In the genomic region with DNA sequence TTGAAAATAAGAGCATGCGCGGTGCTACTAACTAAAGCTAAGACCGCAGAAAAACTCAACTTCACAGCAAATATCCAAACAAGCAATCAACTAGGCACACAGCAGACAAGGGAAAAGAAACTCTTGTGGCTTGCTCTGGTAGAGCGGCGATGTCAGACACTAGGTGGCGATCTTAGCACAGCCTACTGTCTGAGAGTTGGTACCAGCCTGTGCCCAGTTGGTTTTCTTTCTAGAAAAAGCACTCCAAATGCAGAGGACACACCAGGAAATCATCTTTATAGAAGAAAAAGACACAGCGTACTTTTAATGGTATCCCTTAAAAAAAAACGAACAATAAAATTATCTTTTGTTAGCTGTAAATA, we compare ENCODE assay signal across 8 mouse cellular contexts.
A peak's percentile ranks its signal among the peaks of the same experiment; 100 is the strongest.
DNase-seq lines count a peak whose midpoint lies in the region; ATAC-seq lines count a peak whose summit lies in the region.

No protein-coding gene starts in this region.

- no peaks in the 10 kb centered on the region for H3K27me3 ChIP-seq in forebrain, embryonic 11.5 days (ENCODE audit: control insufficient read depth, insufficient read depth, low read length)
- H3K27me3 ChIP-seq in hindbrain, embryonic 16.5 days (replicated peaks; ENCODE audit: control insufficient read depth, insufficient read depth, low read length) = no peaks in the 10 kb centered on the region
- H3K27me3 ChIP-seq in limb, embryonic 11.5 days (ENCODE audit: control insufficient read depth, insufficient read depth, low read length) = no peaks in the 10 kb centered on the region

- H3K4me3 ChIP-seq in forebrain, embryonic 11.5 days (ENCODE audit: low read depth, low read length) = no peak overlapping the region
- H3K4me3 ChIP-seq in hindbrain, embryonic 16.5 days (ENCODE audit: low read length) = no peak overlapping the region
- no peak overlapping the region for H3K4me3 ChIP-seq in limb, embryonic 11.5 days (ENCODE audit: low read depth, low read length)

- H3K9me3 ChIP-seq in forebrain, embryonic 11.5 days (ENCODE audit: control insufficient read depth, low read length) = no peaks in the 10 kb centered on the region
- H3K9me3 ChIP-seq in hindbrain, embryonic 16.5 days (ENCODE audit: control insufficient read depth, low read length) = no peaks in the 10 kb centered on the region
- no peaks in the 10 kb centered on the region for H3K9me3 ChIP-seq in limb, embryonic 11.5 days (ENCODE audit: control insufficient read depth, low read length)

- WGBS in forebrain, embryonic 11.5 days = 14% methylated on average over 8 of the region's 8 CpGs
- 14% methylated on average over 8 of the region's 8 CpGs for WGBS in hindbrain, embryonic 16.5 days
- WGBS in limb, embryonic 11.5 days = 19% methylated on average over 8 of the region's 8 CpGs

- H3K4me1 ChIP-seq in forebrain, embryonic 11.5 days (replicated peaks; ENCODE audit: control insufficient read depth, insufficient read depth, low read length) = peaks cover 2% of the 10 kb centered on the region; the same call in 1 of the 2 replicates
- H3K4me1 ChIP-seq in hindbrain, embryonic 16.5 days (ENCODE audit: control insufficient read depth, insufficient read depth, low read depth, low read length) = no peaks in the 10 kb centered on the region
- no peaks in the 10 kb centered on the region for H3K4me1 ChIP-seq in limb, embryonic 11.5 days (ENCODE audit: control insufficient read depth, insufficient read depth, low read length)

- peak; percentile 80 for ATAC-seq in forebrain, embryonic 11.5 days (replicated peaks; ENCODE audit: low FRiP score)
- ATAC-seq in hindbrain, embryonic 16.5 days = peak; percentile 89
- ATAC-seq in limb, embryonic 11.5 days (ENCODE audit: insufficient number of reproducible peaks, low FRiP score, low TSS enrichment, low read depth) = no peak

- peak; percentile 50 for DNase-seq in ovary, postnatal 14 days (ENCODE audit: low spot score)
- no peak for DNase-seq in ovary, postnatal 10 days (ENCODE audit: low spot score)
- DNase-seq in brain, adult 2 months (ENCODE audit: low read depth, low spot score) = peak; percentile 79
- DNase-seq in forebrain, embryonic 11.5 days (ENCODE audit: low spot score) = peak; percentile 81
- peak; percentile 76 for DNase-seq in limb, embryonic 11.5 days (ENCODE audit: low spot score)
- peak; percentile 57 for DNase-seq in neural tube, embryonic 10.5 days (ENCODE audit: extremely low spot score, low spot score)
- no peak for DNase-seq in urinary bladder, postnatal 10 days (ENCODE audit: low spot score)

- no peak overlapping the region for H3K4me2 ChIP-seq in forebrain, embryonic 11.5 days (ENCODE audit: low read depth, low read length, severe bottlenecking)
- no peak overlapping the region for H3K4me2 ChIP-seq in hindbrain, embryonic 16.5 days (ENCODE audit: low read length)
- H3K4me2 ChIP-seq in limb, embryonic 11.5 days (ENCODE audit: low read depth, severe bottlenecking) = no peak overlapping the region

- no peak overlapping the region for H3K9ac ChIP-seq in forebrain, embryonic 11.5 days (ENCODE audit: low read length)
- no peak overlapping the region for H3K9ac ChIP-seq in hindbrain, embryonic 16.5 days (ENCODE audit: low read depth, low read length)
- H3K9ac ChIP-seq in limb, embryonic 11.5 days (ENCODE audit: low read length) = no peak overlapping the region

- H3K36me3 ChIP-seq in forebrain, embryonic 11.5 days (ENCODE audit: control insufficient read depth, insufficient read depth, low read length) = no peaks in the 10 kb centered on the region
- H3K36me3 ChIP-seq in hindbrain, embryonic 16.5 days (ENCODE audit: control insufficient read depth, insufficient read depth, low read length) = no peaks in the 10 kb centered on the region
- H3K36me3 ChIP-seq in limb, embryonic 11.5 days (ENCODE audit: control insufficient read depth, insufficient read depth, low read length) = no peaks in the 10 kb centered on the region

- no peak overlapping the region for H3K27ac ChIP-seq in forebrain, embryonic 11.5 days (ENCODE audit: low read depth, low read length)
- H3K27ac ChIP-seq in hindbrain, embryonic 16.5 days (ENCODE audit: low read depth, low read length) = no peak overlapping the region
- no peak overlapping the region for H3K27ac ChIP-seq in limb, embryonic 11.5 days (replicated peaks; ENCODE audit: low read depth, low read length)

Comparison
In these comparisons a context has a peak if more than half of its experiments do, and no peak if none do; other contexts are left out.
1. DNase-seq: peak in ovary, postnatal 14 days (single experiment), brain, adult 2 months (single experiment), forebrain, embryonic 11.5 days (single experiment), limb, embryonic 11.5 days (single experiment) and neural tube, embryonic 10.5 days (single experiment); none in ovary, postnatal 10 days (single experiment) and urinary bladder, postnatal 10 days (single experiment).